Comparison of ENCODE assay signal across 15 mouse cellular contexts in the genomic region with DNA sequence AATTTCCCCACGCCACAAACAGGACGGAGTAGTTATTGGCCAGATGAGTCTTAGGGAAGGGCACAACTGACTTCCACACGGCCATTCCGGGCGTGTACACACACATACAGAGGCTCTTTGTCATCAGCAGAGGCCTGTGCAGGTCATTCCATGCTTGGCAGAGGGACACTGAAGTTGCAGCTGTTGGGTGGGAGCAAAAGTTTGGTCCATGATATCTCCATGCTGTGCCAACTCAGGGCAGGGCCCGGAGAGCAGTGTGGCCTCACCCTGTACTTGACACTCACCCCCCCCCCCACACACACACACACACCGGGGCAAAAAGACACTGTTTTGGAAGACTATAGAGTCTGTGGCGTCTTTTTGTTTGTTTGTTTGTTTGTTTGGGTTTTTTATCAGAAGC. TPM values are rescaled to one million over a fixed set of nuclear protein-coding genes. Genes with fewer than 3 reads are reported as not detected.
"Had no signal": no experiment of that assay in that cellular context is flagged by ENCODE, and none has a peak within 500 bp of the region (broad histone marks: within the 10 kb centered on the region; RNA-seq: fewer than 3 reads in every experiment).

No protein-coding gene starts in this region.

- H3K4me1 ChIP-seq: liver, embryonic 12.5 days; neural tube, embryonic 12.5 days had no signal

- H3K9ac ChIP-seq: liver, embryonic 12.5 days; lung, embryonic 14.5 days; neural tube, embryonic 12.5 days had no signal

- DNase-seq: kidney, postnatal 25 days; layer of hippocampus, adult 9-11 months; layer of hippocampus, postnatal 36 days; left cerebral cortex, postnatal 4 days; lung, embryonic 14.5 days; lung, postnatal 14 days; midbrain, embryonic 14.5 days; spleen, adult 18-20 months; thymus, adult 18-20 months; thymus, postnatal 14 days had no signal

- H3K4me3 ChIP-seq: liver, embryonic 12.5 days; midbrain, embryonic 10.5 days; neural tube, embryonic 12.5 days had no signal

- H3K4me2 ChIP-seq: liver, embryonic 12.5 days; lung, embryonic 14.5 days; neural tube, embryonic 12.5 days had no signal

- H3K36me3 ChIP-seq: liver, embryonic 12.5 days; midbrain, embryonic 10.5 days; neural tube, embryonic 12.5 days had no signal

- H3K27me3 ChIP-seq: liver, embryonic 12.5 days; neural tube, embryonic 12.5 days had no signal

- H3K27ac ChIP-seq: liver, embryonic 12.5 days; midbrain, embryonic 10.5 days; neural tube, embryonic 12.5 days had no signal

- H3K9me3 ChIP-seq: liver, embryonic 12.5 days; midbrain, embryonic 10.5 days; neural tube, embryonic 12.5 days had no signal

- ATAC-seq: liver, embryonic 12.5 days had no signal

RNA-seq across cellular contexts. Expression of a gene that starts 35.2 kb away (rescaled TPM):
- total RNA-seq: neutrophil, adult 5-6 weeks had no signal
- polyA plus RNA-seq: liver, embryonic 12.5 days; midbrain, embryonic 10.5 days; stomach, embryonic 14.5 days had no signal
